Comparison of ENCODE assay signal across 30 mouse cellular contexts in genomic region chr2:125062944-125063343, GRCm38 (mm10). TPM values are rescaled to one million over a fixed set of nuclear protein-coding genes. Genes with fewer than 3 reads are reported as not detected.
A peak's percentile ranks its signal among the peaks of the same experiment; 100 is the strongest.
DNase-seq lines count a peak whose midpoint lies in the region; ATAC-seq and TF ChIP-seq lines count a peak whose summit lies in the region.
"Had no signal": no experiment of that assay in that cellular context is flagged by ENCODE, and none has a peak within 500 bp of the region (broad histone marks: within the 10 kb centered on the region; RNA-seq: fewer than 3 reads in every experiment).

No protein-coding gene starts in this region.

- DNase-seq in heart, embryonic 10.5 days (ENCODE audit: low spot score), result no peak
- no peak for DNase-seq in heart, postnatal 14 days
- no peak for DNase-seq in hindbrain, postnatal 0 days (ENCODE audit: low spot score)
- no peak for DNase-seq in hindbrain, embryonic 10.5 days (ENCODE audit: low spot score)
- DNase-seq in midbrain, embryonic 10.5 days (ENCODE audit: low spot score), result no peak
- DNase-seq in embryonic facial prominence, embryonic 14.5 days (ENCODE audit: low spot score), result peak; percentile 12
- DNase-seq in urinary bladder, postnatal 10 days (ENCODE audit: low spot score), result no peak
- DNase-seq: adrenal gland, adult 2 months; adrenal gland, postnatal 14 days; cerebellum, adult 11-12 months; cerebellum, adult 8-10 months; cerebellum, postnatal 10 days; cerebellum, postnatal 36 days; embryo, embryonic 11 days; forebrain, postnatal 0 days; gastrocnemius, adult 2 months; gastrocnemius, postnatal 14 days; heart, adult 11 months; heart, postnatal 10 days; heart, postnatal 4 days had no signal

- 0 out of 2 replicates have a peak, but pooled peaks have one; percentile 38 for ATAC-seq in hindbrain, postnatal 0 days
- ATAC-seq in midbrain, embryonic 15.5 days (replicated peaks), result peak; percentile 42; the same call in 1 of the 2 replicates
- ATAC-seq in embryonic facial prominence, embryonic 14.5 days (ENCODE audit: low read depth), result no peak; the same call in 1 of the 2 replicates
- ATAC-seq: CD4-positive, CD25-positive, alpha-beta regulatory T cell, adult 4 months; forebrain, embryonic 13.5 days; forebrain, postnatal 0 days; inflammation-experienced regulatory T-cells, adult 6 months; intestine, embryonic 16.5 days had no signal

- intact Hi-C loops in heart, postnatal 14 days (cut with DNase I), result no loop called here

- no peaks in the 10 kb centered on the region for H3K9me3 ChIP-seq in heart, embryonic 10.5 days
- no peaks in the 10 kb centered on the region for H3K9me3 ChIP-seq in hindbrain, postnatal 0 days (ENCODE audit: low read length)
- H3K9me3 ChIP-seq in hindbrain, embryonic 10.5 days, result no peaks in the 10 kb centered on the region
- H3K9me3 ChIP-seq in midbrain, embryonic 15.5 days, result no peaks in the 10 kb centered on the region
- H3K9me3 ChIP-seq in midbrain, embryonic 10.5 days (replicated peaks), result no peaks in the 10 kb centered on the region
- no peaks in the 10 kb centered on the region for H3K9me3 ChIP-seq in embryonic facial prominence, embryonic 14.5 days (ENCODE audit: control insufficient read depth, low read length)
- H3K9me3 ChIP-seq: embryonic facial prominence, embryonic 12.5 days; forebrain, embryonic 13.5 days; heart, embryonic 12.5 days; heart, embryonic 15.5 days; hindbrain, embryonic 13.5 days had no signal

- peaks cover 3% of the 10 kb centered on the region for H3K4me1 ChIP-seq in heart, embryonic 10.5 days
- H3K4me1 ChIP-seq in hindbrain, postnatal 0 days (ENCODE audit: insufficient read depth, low read length), result no peaks in the 10 kb centered on the region
- 0 out of 2 replicates have a peak, but pooled peaks cover 2% of the 10 kb centered on the region for H3K4me1 ChIP-seq in hindbrain, embryonic 10.5 days (replicated peaks)
- no peaks in the 10 kb centered on the region for H3K4me1 ChIP-seq in midbrain, embryonic 15.5 days
- 0 out of 2 replicates have a peak, but pooled peaks cover 2% of the 10 kb centered on the region for H3K4me1 ChIP-seq in midbrain, embryonic 10.5 days
- no peaks in the 10 kb centered on the region; the same call in 1 of the 2 replicates for H3K4me1 ChIP-seq in embryonic facial prominence, embryonic 14.5 days (ENCODE audit: control insufficient read depth, insufficient read depth, low read length)
- H3K4me1 ChIP-seq: embryonic facial prominence, embryonic 12.5 days; forebrain, embryonic 13.5 days; heart, embryonic 15.5 days had no signal

- no peaks in the 10 kb centered on the region for H3K36me3 ChIP-seq in heart, embryonic 10.5 days
- H3K36me3 ChIP-seq in hindbrain, postnatal 0 days (ENCODE audit: insufficient read depth, low read length), result no peaks in the 10 kb centered on the region
- H3K36me3 ChIP-seq in hindbrain, embryonic 10.5 days, result no peaks in the 10 kb centered on the region
- H3K36me3 ChIP-seq in midbrain, embryonic 15.5 days (replicated peaks), result no peaks in the 10 kb centered on the region
- H3K36me3 ChIP-seq in midbrain, embryonic 10.5 days, result no peaks in the 10 kb centered on the region
- no peaks in the 10 kb centered on the region for H3K36me3 ChIP-seq in embryonic facial prominence, embryonic 14.5 days (ENCODE audit: control insufficient read depth, insufficient read depth, low read length)
- H3K36me3 ChIP-seq: embryonic facial prominence, embryonic 12.5 days; heart, embryonic 12.5 days; heart, embryonic 15.5 days; hindbrain, embryonic 13.5 days had no signal

- 0 out of 2 replicates have a peak overlapping the region, but pooled peaks have one; percentile 3 for H3K27ac ChIP-seq in heart, embryonic 10.5 days
- H3K27ac ChIP-seq in hindbrain, postnatal 0 days, result no peak overlapping the region
- no peak overlapping the region for H3K27ac ChIP-seq in hindbrain, embryonic 10.5 days
- H3K27ac ChIP-seq in midbrain, embryonic 15.5 days, result no peak overlapping the region
- H3K27ac ChIP-seq in midbrain, embryonic 10.5 days (replicated peaks), result no peak overlapping the region
- no peak overlapping the region for H3K27ac ChIP-seq in embryonic facial prominence, embryonic 14.5 days (replicated peaks; ENCODE audit: low read depth, low read length)
- H3K27ac ChIP-seq: embryonic facial prominence, embryonic 12.5 days; forebrain, embryonic 13.5 days; gastrocnemius, adult 2 months; heart, embryonic 15.5 days; hindbrain, embryonic 13.5 days had no signal

- 53% methylated on average over 4 of the region's 4 CpGs for WGBS in heart, embryonic 10.5 days
- 51% methylated on average over 4 of the region's 4 CpGs for WGBS in hindbrain, postnatal 0 days
- 70% methylated on average over 4 of the region's 4 CpGs for WGBS in hindbrain, embryonic 10.5 days
- WGBS in midbrain, embryonic 15.5 days, result 53% methylated on average over 4 of the region's 4 CpGs
- WGBS in midbrain, embryonic 10.5 days, result 68% methylated on average over 4 of the region's 4 CpGs
- 30% methylated on average over 4 of the region's 4 CpGs for WGBS in embryonic facial prominence, embryonic 14.5 days

- H3K4me2 ChIP-seq in hindbrain, postnatal 0 days (ENCODE audit: low read depth, low read length), result no peak overlapping the region
- H3K4me2 ChIP-seq in midbrain, embryonic 15.5 days, result no peak overlapping the region
- no peak overlapping the region for H3K4me2 ChIP-seq in embryonic facial prominence, embryonic 14.5 days (ENCODE audit: low read depth, low read length)
- H3K4me2 ChIP-seq: embryonic facial prominence, embryonic 12.5 days; forebrain, embryonic 13.5 days; heart, embryonic 12.5 days; heart, embryonic 15.5 days; hindbrain, embryonic 13.5 days had no signal

- H3K9ac ChIP-seq in hindbrain, postnatal 0 days (replicated peaks; ENCODE audit: low read length), result no peak overlapping the region
- no peak overlapping the region for H3K9ac ChIP-seq in midbrain, embryonic 15.5 days
- no peak overlapping the region for H3K9ac ChIP-seq in embryonic facial prominence, embryonic 14.5 days (ENCODE audit: low read depth, low read length)
- H3K9ac ChIP-seq: embryonic facial prominence, embryonic 12.5 days; forebrain, embryonic 13.5 days; forebrain, postnatal 0 days; heart, embryonic 12.5 days; heart, embryonic 15.5 days; hindbrain, embryonic 13.5 days had no signal

- no peak for TF ChIP-seq CTCF in hindbrain, postnatal 0 days (IDR thresholded peaks at IDR 0.05; ENCODE audit: low read depth)

- no peak overlapping the region for H3K4me3 ChIP-seq in heart, embryonic 10.5 days
- no peak overlapping the region for H3K4me3 ChIP-seq in hindbrain, postnatal 0 days (ENCODE audit: low read length)
- H3K4me3 ChIP-seq in hindbrain, embryonic 10.5 days, result no peak overlapping the region
- H3K4me3 ChIP-seq in midbrain, embryonic 15.5 days, result no peak overlapping the region
- no peak overlapping the region for H3K4me3 ChIP-seq in midbrain, embryonic 10.5 days
- no peak overlapping the region for H3K4me3 ChIP-seq in embryonic facial prominence, embryonic 14.5 days (ENCODE audit: low read depth, low read length)
- H3K4me3 ChIP-seq: embryonic facial prominence, embryonic 12.5 days; erythroblast, embryonic 14.5 days; forebrain, embryonic 13.5 days; gastrocnemius, adult 2 months; heart, embryonic 12.5 days; heart, embryonic 15.5 days; hindbrain, embryonic 13.5 days had no signal

- no peaks in the 10 kb centered on the region for H3K27me3 ChIP-seq in heart, embryonic 10.5 days (ENCODE audit: insufficient read depth, poor library complexity, severe bottlenecking)
- H3K27me3 ChIP-seq in hindbrain, postnatal 0 days (ENCODE audit: insufficient read depth, low read length), result no peaks in the 10 kb centered on the region
- no peaks in the 10 kb centered on the region for H3K27me3 ChIP-seq in hindbrain, embryonic 10.5 days (ENCODE audit: insufficient read depth, poor library complexity, severe bottlenecking)
- no peaks in the 10 kb centered on the region for H3K27me3 ChIP-seq in midbrain, embryonic 15.5 days (replicated peaks)
- H3K27me3 ChIP-seq in midbrain, embryonic 10.5 days (ENCODE audit: low read depth, poor library complexity, severe bottlenecking), result no peaks in the 10 kb centered on the region
- no peaks in the 10 kb centered on the region for H3K27me3 ChIP-seq in embryonic facial prominence, embryonic 14.5 days (replicated peaks; ENCODE audit: control insufficient read depth, insufficient read depth, low read length)
- H3K27me3 ChIP-seq: embryonic facial prominence, embryonic 12.5 days; forebrain, embryonic 13.5 days; heart, embryonic 12.5 days; heart, embryonic 15.5 days; hindbrain, embryonic 13.5 days had no signal

RNA-seq across cellular contexts. Expression of gene Slc24a5, which starts 5.0 kb away (rescaled TPM):
- 3.1 and 4.8 TPM in 2 replicates for polyA plus RNA-seq in heart, embryonic 10.5 days (2016; fragmentation: Nextera tagmentation; extraction: Ambion mirVana)
- 1 to 10 TPM in 1 of 2 experiments, under 1 TPM in 1; 0.90 to 1.4 TPM for total RNA-seq in heart, postnatal 14 days (2021)
- total RNA-seq in hindbrain, postnatal 0 days (2014; rRNA removed), result 1.4 and 2.5 TPM in 2 replicates
- polyA plus RNA-seq in hindbrain, postnatal 0 days (2015; fragmentation: Nextera tagmentation; extraction: Ambion mirVana), result 6.6 and 6.7 TPM in 2 replicates
- polyA plus RNA-seq in hindbrain, embryonic 10.5 days (2016; fragmentation: Nextera tagmentation; extraction: Ambion mirVana), result 3.5 and 4.7 TPM in 2 replicates
- 4.0 and 4.8 TPM in 2 replicates for polyA plus RNA-seq in midbrain, embryonic 15.5 days (2015; fragmentation: Nextera tagmentation; extraction: Ambion mirVana)
- 3.5 and 5.1 TPM in 2 replicates for polyA plus RNA-seq in midbrain, embryonic 10.5 days (2016; fragmentation: Nextera tagmentation; extraction: Ambion mirVana)
- 7.0 and 7.5 TPM in 2 replicates for polyA plus RNA-seq in embryonic facial prominence, embryonic 14.5 days (2014; fragmentation: Nextera tagmentation; extraction: Ambion mirVana)
- total RNA-seq: adrenal gland, adult 2 months; forebrain, postnatal 0 days; gastrocnemius, adult 2 months; gastrocnemius, postnatal 14 days had no signal
- polyA plus RNA-seq: adrenal gland, adult 2 months; erythroblast, embryonic 14.5 days had no signal
